Mouse (Mus musculus) forebrain, embryonic 13.5 days (tissue): Measurements from ENCODE around the gene Rpl18a. TPM values are rescaled to one million over a fixed set of nuclear protein-coding genes. Genes with fewer than 3 reads are reported as not detected.

Experiments used
- ATAC-seq: fragments of 200-750 bp; cut with Nextera tagmentation; 2 replicates; pipeline ENCODE4 v1.8.0; 2017
- H3K27ac ChIP-seq: fragments of 300-500 bp; sonication (generic); 2 replicates; pipeline ENCODE4 v1.5.1; 2015; ENCODE audit warnings: inconsistent platforms, mild to moderate bottlenecking, moderate library complexity
- H3K27me3 ChIP-seq: fragments of 300-500 bp; sonication (generic); 2 replicates; pipeline ENCODE4 v1.6.1; 2015; ENCODE audit warnings: mild to moderate bottlenecking, inconsistent platforms
- H3K36me3 ChIP-seq: fragments of 300-500 bp; sonication (generic); 2 replicates; pipeline ENCODE4 v1.6.1; 2015; ENCODE audit warnings: mild to moderate bottlenecking, inconsistent platforms; ENCODE audit not compliant: poor library complexity, severe bottlenecking
- H3K4me1 ChIP-seq: fragments of 300-500 bp; sonication (generic); 2 replicates; pipeline ENCODE4 v1.6.1; 2015; ENCODE audit warnings: inconsistent platforms
- H3K4me2 ChIP-seq: fragments of 300-500 bp; sonication (generic); 2 replicates; pipeline ENCODE4 v1.6.1; 2015; ENCODE audit warnings: inconsistent platforms, mild to moderate bottlenecking, moderate library complexity
- H3K4me3 ChIP-seq: fragments of 300-500 bp; sonication (generic); 2 replicates; pipeline ENCODE4 v1.5.1; 2015; ENCODE audit warnings: mild to moderate bottlenecking, inconsistent platforms
- H3K9ac ChIP-seq: fragments of 300-500 bp; sonication (generic); 2 replicates; pipeline ENCODE4 v1.6.1; 2015; ENCODE audit warnings: mild to moderate bottlenecking, inconsistent platforms
- H3K9me3 ChIP-seq: fragments of 300-500 bp; sonication (generic); replicated peaks from 2 replicates; pipeline ENCODE4 v1.6.1; 2016; ENCODE audit warnings: inconsistent platforms
- WGBS: fragments of 180-500 bp; shearing (Covaris S2); methylation state at CpG from one replicate; pipeline ENCODE4 v1.1.7; 2015; 5-methylcytosine and 5-hydroxymethylcytosine counted together
- polyA plus RNA-seq: library from polyadenylated mRNA; unstranded; fragments of >200 nt; fragmentation: Nextera tagmentation; extraction: Ambion mirVana; gene quantifications from 2 replicates; pipeline ENCODE4 v1.2.1, GENCODE M21; 2015

Gene Rpl18a
- polyA plus RNA-seq, 1 experiment from 2014 or later, result 3,517 TPM

DNA sequence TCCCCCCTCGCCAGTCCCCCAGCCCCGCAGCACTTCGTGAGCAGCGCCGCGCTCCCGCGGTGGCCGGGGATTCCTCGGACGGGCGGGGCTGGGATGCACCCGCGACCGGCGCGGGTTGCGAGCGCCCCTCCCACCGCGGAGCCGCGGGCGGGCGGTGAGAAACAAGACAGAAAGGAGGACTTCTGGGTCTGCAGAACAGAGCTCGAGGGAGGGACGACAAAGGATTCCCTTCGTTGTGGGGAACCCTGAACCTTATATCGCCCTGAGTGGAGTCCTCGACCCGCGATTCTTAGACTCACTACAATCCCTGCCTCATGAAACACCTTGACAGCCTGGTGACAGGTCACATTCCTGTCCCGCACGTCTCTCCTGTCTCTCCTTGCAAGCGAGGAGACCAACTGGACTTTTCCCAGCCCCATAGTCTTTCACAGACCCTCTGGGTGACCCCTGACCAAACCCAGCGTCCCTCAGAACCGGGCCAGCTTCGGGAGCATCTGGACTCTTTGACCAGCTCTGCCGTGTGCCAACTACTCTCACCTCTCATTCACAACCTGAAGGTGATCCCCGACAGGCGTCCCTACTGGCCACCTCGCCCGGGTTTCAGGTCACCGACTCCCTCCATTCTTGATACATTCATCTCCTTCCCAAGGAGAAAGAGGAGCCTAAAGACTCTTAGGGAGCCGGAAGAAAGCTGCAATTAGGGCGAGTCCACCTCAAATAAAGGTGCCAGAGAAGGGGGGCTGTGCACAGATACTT is 33.1 kb downstream of the Rpl18a start:
- Histone ChIP-seq H3K9ac (peak overlapping the region; percentile 82), H3K4me2 (peak overlapping the region; percentile 96), H3K27ac (peak overlapping the region; percentile 98), H3K9me3 (no peaks in the 10 kb centered on the region), H3K4me3 (peak overlapping the region; percentile 56), H3K36me3 (peaks cover 12% of the 10 kb centered on the region), H3K4me1 (peaks cover 61% of the 10 kb centered on the region), H3K27me3 (peaks cover 15% of the 10 kb centered on the region)
- WGBS, result under 1% methylated on average over 46 of the region's 46 CpGs
- ATAC-seq, result no peak

DNA sequence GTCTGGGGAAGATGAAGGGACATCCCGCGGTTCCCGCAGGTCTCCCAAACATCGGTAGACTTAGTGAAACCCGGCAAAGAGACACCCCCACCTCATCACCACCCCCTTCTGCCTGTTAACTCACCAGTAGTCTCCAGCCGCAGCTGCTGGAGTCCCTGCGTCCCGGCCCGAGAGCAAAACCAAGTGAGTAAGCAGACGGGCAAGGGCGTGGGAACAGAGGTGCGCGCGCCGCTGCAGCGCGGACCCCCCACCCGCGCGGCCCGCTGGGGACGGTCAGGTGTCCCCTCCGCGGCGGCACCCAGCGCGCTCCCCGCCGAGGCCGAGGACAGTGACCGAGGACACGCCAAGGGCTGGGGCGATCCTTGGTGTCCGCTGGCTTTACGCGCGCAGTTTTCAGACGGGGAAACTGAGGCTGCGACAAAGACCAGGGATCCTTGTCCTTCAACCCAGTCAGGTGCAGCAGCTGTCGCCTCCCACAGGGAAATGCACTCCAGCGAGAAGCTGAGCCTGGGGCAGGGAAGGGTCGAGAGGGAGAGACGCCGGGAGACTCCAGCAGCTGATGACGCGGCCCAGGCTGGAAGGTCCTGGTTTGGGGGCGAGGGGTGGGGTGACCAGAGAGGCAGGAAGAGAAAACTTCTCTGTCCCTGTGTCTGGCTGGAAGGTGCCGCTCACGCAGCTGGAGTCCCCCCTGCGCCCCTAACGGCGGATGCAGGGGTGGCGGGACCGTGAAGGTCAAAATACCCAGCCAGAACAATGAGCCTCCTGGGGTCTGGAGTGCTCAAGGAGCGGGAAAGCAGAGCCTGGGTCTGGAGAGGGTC is 34.2 kb downstream of the Rpl18a start, which contains the start of gene Kcnn1:
Gene Kcnn1 (minus strand): TSS at position 435 of the 818 bp plus-strand sequence.
- Histone ChIP-seq H3K4me1 (peaks cover 58% of the 10 kb centered on the region), H3K4me3 (peak within 1 kb of the TSS; percentile 56), H3K36me3 (peaks cover 6% of the 10 kb centered on the region), H3K27ac (peak within 1 kb of the TSS; percentile 98), H3K9me3 (no peaks in the 10 kb centered on the region), H3K9ac (peak within 1 kb of the TSS; percentile 82), H3K27me3 (peaks cover 15% of the 10 kb centered on the region), H3K4me2 (peak within 1 kb of the TSS; percentile 96)
- 1% methylated on average over 55 of the region's 55 CpGs for WGBS
- no peak for ATAC-seq

- H3K9me3 ChIP-seq, result no peaks in the 10 kb centered on the region
- no peak for ATAC-seq
- peaks cover 38% of the 10 kb centered on the region for H3K4me1 ChIP-seq
- H3K27ac ChIP-seq, result no peak overlapping the region; the same call in 1 of the 2 replicates
- 11% methylated on average over 4 of the region's 4 CpGs for WGBS
- peak overlapping the region; percentile 8; the same call in 1 of the 2 replicates for H3K9ac ChIP-seq
- 0 out of 2 replicates have a peak overlapping the region, but pooled peaks have one; percentile 46 for H3K4me3 ChIP-seq
- peaks cover 6% of the 10 kb centered on the region for H3K27me3 ChIP-seq
- 0 out of 2 replicates have a peak, but pooled peaks cover 2% of the 10 kb centered on the region for H3K36me3 ChIP-seq
- H3K4me2 ChIP-seq, result peak overlapping the region; percentile 85; the same call in 1 of the 2 replicates
These were observed 39.7 kb downstream of the Rpl18a start for GRCm38 (mm10) chr8:70857516-70857915.

DNA sequence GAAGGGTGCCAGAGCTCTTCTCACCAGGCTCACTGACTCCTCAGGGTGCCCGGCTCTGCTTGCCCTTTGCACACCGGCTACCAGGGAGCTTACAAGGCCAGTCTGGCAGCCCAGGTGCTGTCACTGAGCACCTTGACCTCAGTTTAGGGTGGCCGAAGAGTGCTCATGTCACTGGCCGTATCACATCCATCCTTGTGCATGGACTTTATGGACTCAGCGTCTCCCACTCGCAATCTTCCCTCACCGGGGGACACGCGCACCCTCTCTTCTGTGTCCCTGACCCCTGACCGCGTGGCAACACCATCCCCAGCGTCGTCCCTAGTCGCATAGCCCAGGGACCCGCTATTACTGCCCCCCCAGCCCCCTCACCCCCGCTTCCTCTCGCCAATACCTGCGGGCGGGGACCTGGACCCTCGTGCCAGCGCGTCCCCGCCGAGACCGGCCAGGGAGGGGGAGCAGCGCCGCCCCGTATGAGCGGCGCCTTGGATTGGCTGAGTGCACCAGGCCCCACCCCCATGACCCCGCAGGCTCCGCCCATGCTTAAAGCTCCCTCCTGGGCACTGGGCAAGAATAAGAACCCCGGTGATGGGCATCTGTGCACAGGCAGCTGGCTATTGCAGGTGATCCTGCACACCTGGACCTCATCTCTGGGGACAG is 40.5 kb downstream of the Rpl18a start:
- Histone ChIP-seq H3K36me3 (peaks cover 6% of the 10 kb centered on the region; the same call in 1 of the 2 replicates), H3K27me3 (no peaks in the 10 kb centered on the region), H3K4me3 (peak overlapping the region; percentile 46), H3K9ac (peak overlapping the region; percentile 68), H3K9me3 (no peaks in the 10 kb centered on the region), H3K4me2 (peak overlapping the region; percentile 85), H3K4me1 (peaks cover 31% of the 10 kb centered on the region), H3K27ac (no peak overlapping the region)
- peak; percentile 82 for ATAC-seq
- 7% methylated on average over 32 of the region's 33 CpGs for WGBS

DNA sequence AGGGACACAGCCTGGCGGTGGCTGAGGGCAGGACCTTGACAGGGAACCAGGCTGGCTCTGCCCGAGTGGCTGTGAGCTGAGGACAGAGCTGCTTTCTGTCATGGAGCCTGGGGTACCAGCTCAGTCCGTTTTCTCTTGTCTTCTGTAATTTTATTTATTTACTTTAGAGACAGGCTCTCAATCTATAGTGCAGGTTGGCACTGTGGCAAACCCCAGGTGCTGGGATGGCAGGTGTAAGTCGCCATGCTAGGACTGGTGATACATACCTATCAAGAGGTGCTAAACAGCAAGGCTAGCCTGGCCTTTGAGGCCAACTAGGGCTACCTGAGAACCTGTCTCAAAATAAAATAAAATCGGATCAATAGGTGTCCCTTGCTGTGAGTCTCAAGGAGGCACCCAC is 41.2 kb downstream of the Rpl18a start:
- no peaks in the 10 kb centered on the region for H3K9me3 ChIP-seq
- H3K4me3 ChIP-seq, result 0 out of 2 replicates have a peak overlapping the region, but pooled peaks have one; percentile 46
- peaks cover 6% of the 10 kb centered on the region; the same call in 1 of the 2 replicates for H3K36me3 ChIP-seq
- no peak overlapping the region for H3K27ac ChIP-seq
- no peaks in the 10 kb centered on the region for H3K27me3 ChIP-seq
- H3K4me1 ChIP-seq, result peaks cover 27% of the 10 kb centered on the region
- H3K9ac ChIP-seq, result peak overlapping the region; percentile 68; the same call in 1 of the 2 replicates
- 75% methylated on average over 5 of the region's 5 CpGs for WGBS
- ATAC-seq, result no peak
- peak overlapping the region; percentile 85 for H3K4me2 ChIP-seq

DNA sequence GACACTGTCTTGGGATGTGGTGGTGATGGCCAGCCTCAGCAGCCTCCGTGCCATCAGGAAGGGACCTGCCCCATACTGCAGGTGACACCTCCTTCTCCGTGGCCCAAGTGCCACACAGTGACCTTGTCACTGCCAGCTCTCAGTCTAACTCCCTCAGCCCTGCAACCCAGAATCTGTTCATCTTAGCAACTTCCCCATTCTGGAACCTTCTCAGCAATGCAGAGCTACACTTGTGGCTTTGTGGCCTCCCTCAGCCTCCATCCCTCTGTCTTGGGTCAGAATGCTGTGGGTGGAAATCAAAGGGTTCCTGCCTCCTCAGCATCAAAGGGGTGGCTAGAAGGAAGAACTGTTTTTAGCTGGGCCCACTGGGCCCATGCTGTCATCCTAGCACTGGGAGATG is 43.3 kb downstream of the Rpl18a start:
- Histone ChIP-seq H3K27ac (no peak overlapping the region), H3K36me3 (peaks cover 6% of the 10 kb centered on the region; the same call in 1 of the 2 replicates), H3K4me2 (no peak overlapping the region), H3K9ac (no peak overlapping the region), H3K4me3 (no peak overlapping the region), H3K9me3 (no peaks in the 10 kb centered on the region), H3K27me3 (no peaks in the 10 kb centered on the region), H3K4me1 (peaks cover 27% of the 10 kb centered on the region)
- no peak for ATAC-seq
- WGBS, result 86% methylated on average over 2 of the region's 2 CpGs

GRCm38 (mm10) chr8:70852595-70853231 is 44.5 kb downstream of the Rpl18a start:
- ATAC-seq, result no peak
- Histone ChIP-seq H3K4me1 (peaks cover 16% of the 10 kb centered on the region), H3K36me3 (peaks cover 13% of the 10 kb centered on the region; the same call in 1 of the 2 replicates), H3K9ac (no peak overlapping the region), H3K27me3 (no peaks in the 10 kb centered on the region), H3K4me2 (no peak overlapping the region), H3K27ac (no peak overlapping the region), H3K4me3 (no peak overlapping the region), H3K9me3 (no peaks in the 10 kb centered on the region)
- 92% methylated on average over 41 of the region's 41 CpGs for WGBS

DNA sequence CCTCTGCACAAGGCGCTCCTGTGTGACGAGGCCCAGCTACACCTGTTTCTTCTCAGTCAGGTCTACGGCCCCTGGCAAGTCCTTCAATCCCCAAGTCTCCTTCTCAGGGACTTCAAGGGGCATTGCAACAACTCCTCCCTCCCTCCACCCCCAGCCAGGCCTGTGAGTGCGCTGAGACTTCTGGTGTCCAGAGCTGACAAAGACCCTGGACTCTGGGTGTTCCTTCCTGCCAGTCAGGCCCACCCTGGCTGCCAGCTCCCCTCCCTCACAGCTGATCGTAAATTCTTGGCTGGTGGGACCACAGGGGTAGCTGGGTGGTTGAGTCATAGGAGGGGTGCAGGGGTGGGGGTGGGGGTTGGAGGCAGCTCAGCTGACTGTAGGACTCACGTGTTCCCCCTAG is 45.4 kb downstream of the Rpl18a start:
- H3K4me2 ChIP-seq, result no peak overlapping the region
- H3K27me3 ChIP-seq, result no peaks in the 10 kb centered on the region
- H3K27ac ChIP-seq, result no peak overlapping the region
- peaks cover 8% of the 10 kb centered on the region for H3K4me1 ChIP-seq
- ATAC-seq, result no peak
- H3K9ac ChIP-seq, result peak overlapping the region; percentile 31; the same call in 1 of the 2 replicates
- 67% methylated on average over 6 of the region's 6 CpGs for WGBS
- no peaks in the 10 kb centered on the region for H3K9me3 ChIP-seq
- no peak overlapping the region for H3K4me3 ChIP-seq
- peaks cover 13% of the 10 kb centered on the region; the same call in 1 of the 2 replicates for H3K36me3 ChIP-seq

- no peak overlapping the region for H3K9ac ChIP-seq
- no peaks in the 10 kb centered on the region for H3K4me1 ChIP-seq
- no peaks in the 10 kb centered on the region for H3K9me3 ChIP-seq
- no peak overlapping the region for H3K4me3 ChIP-seq
- no peak overlapping the region for H3K4me2 ChIP-seq
- no peak for ATAC-seq
- no peaks in the 10 kb centered on the region for H3K27me3 ChIP-seq
- H3K36me3 ChIP-seq, result peaks cover 13% of the 10 kb centered on the region; the same call in 1 of the 2 replicates
- 88% methylated on average over 4 of the region's 4 CpGs for WGBS
- H3K27ac ChIP-seq, result no peak overlapping the region
These were observed 46.3 kb downstream of the Rpl18a start for GRCm38 (mm10) chr8:70850947-70851346.

- WGBS, result 81% methylated on average over 7 of the region's 7 CpGs
- Histone ChIP-seq H3K36me3 (peaks cover 13% of the 10 kb centered on the region; the same call in 1 of the 2 replicates), H3K4me3 (no peak overlapping the region), H3K27ac (no peak overlapping the region), H3K4me1 (no peaks in the 10 kb centered on the region), H3K4me2 (no peak overlapping the region), H3K9ac (no peak overlapping the region), H3K27me3 (no peaks in the 10 kb centered on the region), H3K9me3 (no peaks in the 10 kb centered on the region)
- no peak for ATAC-seq
These were observed 46.9 kb downstream of the Rpl18a start for GRCm38 (mm10) chr8:70850132-70850845.
